Mouse (Mus musculus) brain, embryonic 14.5 days (tissue): Measurements from ENCODE around the gene Gm10260.

Experiments used
- CTCF ChIP-seq: fragments of 200-500 bp; IDR thresholded peaks from 2 replicates; pipeline ENCODE4 v1.5.1; 2012; ENCODE audit warnings: inconsistent platforms, mild to moderate bottlenecking, moderate library complexity, borderline replicate concordance; ENCODE audit not compliant: insufficient read depth, insufficient read length; ENCODE audit errors: extremely low read depth
- POLR2A ChIP-seq: fragments of 200-500 bp; IDR thresholded peaks from 2 replicates; pipeline ENCODE4 v1.6.1; 2012; ENCODE audit warnings: mild to moderate bottlenecking, inconsistent platforms, borderline replicate concordance; ENCODE audit not compliant: poor library complexity, insufficient read depth, insufficient read length, severe bottlenecking; ENCODE audit errors: extremely low read depth

DNA sequence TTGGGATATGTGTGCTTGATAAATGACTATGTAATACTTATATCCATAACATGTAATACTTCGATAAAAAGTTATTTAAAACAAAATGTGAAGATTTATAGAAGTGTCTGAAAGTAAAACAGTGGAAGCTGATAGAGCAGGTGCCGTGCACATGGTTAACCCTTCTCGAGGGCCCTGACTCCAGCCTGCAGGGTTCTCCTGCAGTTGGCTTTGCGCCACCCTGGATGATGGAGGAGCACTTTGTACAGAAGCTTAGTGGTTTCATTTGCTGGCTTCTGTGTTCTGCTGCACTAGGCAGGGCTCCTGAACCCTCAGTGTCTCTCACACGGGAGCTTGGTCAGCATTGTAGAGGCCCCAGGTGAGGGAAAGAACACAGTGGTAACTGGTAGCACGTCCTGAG lies 4.3 kb downstream of the Gm10260 start:
- TF ChIP-seq POLR2A (no peak), CTCF (no peak)
